Mouse (Mus musculus): Measurements from ENCODE around the gene Cryba4. TPM values are rescaled to one million over a fixed set of nuclear protein-coding genes. Genes with fewer than 3 reads are reported as not detected.

The Cryba4 gene
- polyA plus RNA-seq, 1 experiment, result 2.8 TPM

- H3K27me3 ChIP-seq (ENCODE audit: control insufficient read depth, insufficient read depth, insufficient read length), result no peaks in the 10 kb centered on the region
- TF ChIP-seq MYOG (IDR thresholded peaks at IDR 0.05; ENCODE audit: control insufficient read depth in 1 of 3, insufficient read depth in 1 of 3, insufficient read length in 2 of 3, low read depth in 2 of 3) (no peak), REST (IDR thresholded peaks at IDR 0.05; ENCODE audit: insufficient read depth, insufficient read length) (no peak), POLR2AphosphoS2 (IDR thresholded peaks at IDR 0.05; ENCODE audit: insufficient read length, low read depth) (no peak), POLR2A (IDR thresholded peaks at IDR 0.05; ENCODE audit: insufficient read length, low read depth) (no peak), CEBPB (IDR thresholded peaks at IDR 0.05; ENCODE audit: insufficient read depth, poor library complexity, severe bottlenecking) (no peak), SRF (IDR thresholded peaks at IDR 0.05; ENCODE audit: control insufficient read depth, insufficient read length, low read depth) (no peak), MYOD1 (IDR thresholded peaks at IDR 0.05; ENCODE audit: control insufficient read depth in 1 of 3, insufficient read length in 2 of 3, low read depth in 2 of 3) (no peak), USF1 (IDR thresholded peaks at IDR 0.05; ENCODE audit: low read depth) (no peak), TCF12 (IDR thresholded peaks at IDR 0.05; ENCODE audit: insufficient read depth, poor library complexity, severe bottlenecking) (no peak)
- H3K4me2 ChIP-seq (ENCODE audit: low read depth), result no peak overlapping the region
- no peak overlapping the region for H3ac ChIP-seq (ENCODE audit: control insufficient read depth, insufficient read length)
- no peaks in the 10 kb centered on the region for H3K36me3 ChIP-seq (ENCODE audit: control insufficient read depth, insufficient read depth)
- no peak overlapping the region for H3K4me3 ChIP-seq
- no peaks in the 10 kb centered on the region for H3K79me2 ChIP-seq (ENCODE audit: control insufficient read depth, insufficient read depth)
Measured at GRCm38 (mm10) chr5:112213331-112214240, 38.7 kb downstream of the Cryba4 start.

- Histone ChIP-seq H3K36me3 (ENCODE audit: control insufficient read depth, insufficient read depth) (no peaks in the 10 kb centered on the region), H3K4me3 (no peak overlapping the region), H3K79me2 (ENCODE audit: control insufficient read depth, insufficient read depth) (no peaks in the 10 kb centered on the region), H3K27me3 (ENCODE audit: control insufficient read depth, insufficient read depth, insufficient read length) (no peaks in the 10 kb centered on the region), H3K4me2 (ENCODE audit: low read depth) (no peak overlapping the region), H3ac (ENCODE audit: control insufficient read depth, insufficient read length) (no peak overlapping the region)
- no peak for TF ChIP-seq E2F4 (IDR thresholded peaks at IDR 0.05; ENCODE audit: insufficient read depth)
- TF ChIP-seq SRF (IDR thresholded peaks at IDR 0.05; ENCODE audit: control insufficient read depth, insufficient read length, low read depth), result no peak
- TF ChIP-seq MYOG (IDR thresholded peaks at IDR 0.05; ENCODE audit: control insufficient read depth in 1 of 3, insufficient read depth in 1 of 3, insufficient read length in 2 of 3, low read depth in 2 of 3), result no peak
- no peak for TF ChIP-seq USF1 (IDR thresholded peaks at IDR 0.05; ENCODE audit: low read depth)
- no peak for TF ChIP-seq REST (IDR thresholded peaks at IDR 0.05; ENCODE audit: insufficient read depth, insufficient read length)
- no peak for TF ChIP-seq MYOD1 (IDR thresholded peaks at IDR 0.05; ENCODE audit: control insufficient read depth in 1 of 3, insufficient read length in 2 of 3, low read depth in 2 of 3)
- TF ChIP-seq TCF3 (IDR thresholded peaks at IDR 0.05; ENCODE audit: insufficient read length, low read depth), result no peak
- TF ChIP-seq POLR2AphosphoS2 (IDR thresholded peaks at IDR 0.05; ENCODE audit: insufficient read length, low read depth), result no peak
- no peak for TF ChIP-seq POLR2A (IDR thresholded peaks at IDR 0.05; ENCODE audit: insufficient read length, low read depth)
- TF ChIP-seq TCF12 (IDR thresholded peaks at IDR 0.05; ENCODE audit: insufficient read depth, poor library complexity, severe bottlenecking), result no peak
- no peak for TF ChIP-seq CEBPB (IDR thresholded peaks at IDR 0.05; ENCODE audit: insufficient read depth, poor library complexity, severe bottlenecking)
- TF ChIP-seq MAX (IDR thresholded peaks at IDR 0.05; ENCODE audit: low read depth), result no peak
Measured at GRCm38 (mm10) chr5:112212711-112213264, 39.5 kb downstream of the Cryba4 start.

GRCm38 (mm10) chr5:112211911-112212310 is 40.4 kb downstream of the Cryba4 start:
- no peaks in the 10 kb centered on the region for H3K79me2 ChIP-seq (ENCODE audit: control insufficient read depth, insufficient read depth)
- peaks cover 5% of the 10 kb centered on the region for H3K27me3 ChIP-seq (ENCODE audit: control insufficient read depth, insufficient read depth, insufficient read length)
- H3K4me2 ChIP-seq (ENCODE audit: low read depth), result no peak overlapping the region
- no peak overlapping the region for H3ac ChIP-seq (ENCODE audit: control insufficient read depth, insufficient read length)
- H3K4me3 ChIP-seq, result no peak overlapping the region
- TF ChIP-seq POLR2A (IDR thresholded peaks at IDR 0.05; ENCODE audit: insufficient read length, low read depth) (no peak), TCF3 (IDR thresholded peaks at IDR 0.05; ENCODE audit: insufficient read length, low read depth) (no peak), REST (IDR thresholded peaks at IDR 0.05; ENCODE audit: insufficient read depth, insufficient read length) (no peak), MYOG (IDR thresholded peaks at IDR 0.05; ENCODE audit: control insufficient read depth in 1 of 3, insufficient read depth in 1 of 3, insufficient read length in 2 of 3, low read depth in 2 of 3) (no peak), CEBPB (IDR thresholded peaks at IDR 0.05; ENCODE audit: insufficient read depth, poor library complexity, severe bottlenecking) (no peak), E2F4 (IDR thresholded peaks at IDR 0.05; ENCODE audit: insufficient read depth) (no peak), MYOD1 (IDR thresholded peaks at IDR 0.05; ENCODE audit: control insufficient read depth in 1 of 3, insufficient read length in 2 of 3, low read depth in 2 of 3) (no peak), MAX (IDR thresholded peaks at IDR 0.05; ENCODE audit: low read depth) (no peak), TCF12 (IDR thresholded peaks at IDR 0.05; ENCODE audit: insufficient read depth, poor library complexity, severe bottlenecking) (no peak), USF1 (IDR thresholded peaks at IDR 0.05; ENCODE audit: low read depth) (no peak), SRF (IDR thresholded peaks at IDR 0.05; ENCODE audit: control insufficient read depth, insufficient read length, low read depth) (no peak), POLR2AphosphoS2 (IDR thresholded peaks at IDR 0.05; ENCODE audit: insufficient read length, low read depth) (no peak)
- no peaks in the 10 kb centered on the region for H3K36me3 ChIP-seq (ENCODE audit: control insufficient read depth, insufficient read depth)

- no peak overlapping the region for H3ac ChIP-seq (ENCODE audit: control insufficient read depth, insufficient read length)
- H3K79me2 ChIP-seq (ENCODE audit: control insufficient read depth, insufficient read depth), result no peaks in the 10 kb centered on the region
- H3K27me3 ChIP-seq (ENCODE audit: control insufficient read depth, insufficient read depth, insufficient read length), result peaks cover 19% of the 10 kb centered on the region
- no peak overlapping the region for H3K4me2 ChIP-seq (ENCODE audit: low read depth)
- no peak overlapping the region for H3K4me3 ChIP-seq
- TF ChIP-seq CEBPB (IDR thresholded peaks at IDR 0.05; ENCODE audit: insufficient read depth, poor library complexity, severe bottlenecking), result no peak
- no peak for TF ChIP-seq TCF3 (IDR thresholded peaks at IDR 0.05; ENCODE audit: insufficient read length, low read depth)
- no peak for TF ChIP-seq SRF (IDR thresholded peaks at IDR 0.05; ENCODE audit: control insufficient read depth, insufficient read length, low read depth)
- TF ChIP-seq MYOD1 (IDR thresholded peaks at IDR 0.05; ENCODE audit: control insufficient read depth in 1 of 3, insufficient read length in 2 of 3, low read depth in 2 of 3), result no peak
- TF ChIP-seq TCF12 (IDR thresholded peaks at IDR 0.05; ENCODE audit: insufficient read depth, poor library complexity, severe bottlenecking), result no peak
- no peak for TF ChIP-seq REST (IDR thresholded peaks at IDR 0.05; ENCODE audit: insufficient read depth, insufficient read length)
- TF ChIP-seq E2F4 (IDR thresholded peaks at IDR 0.05; ENCODE audit: insufficient read depth), result no peak
- TF ChIP-seq MAX (IDR thresholded peaks at IDR 0.05; ENCODE audit: low read depth), result no peak
- TF ChIP-seq POLR2AphosphoS2 (IDR thresholded peaks at IDR 0.05; ENCODE audit: insufficient read length, low read depth), result no peak
- no peak for TF ChIP-seq MYOG (IDR thresholded peaks at IDR 0.05; ENCODE audit: control insufficient read depth in 1 of 3, insufficient read depth in 1 of 3, insufficient read length in 2 of 3, low read depth in 2 of 3)
- no peak for TF ChIP-seq USF1 (IDR thresholded peaks at IDR 0.05; ENCODE audit: low read depth)
- no peak for TF ChIP-seq POLR2A (IDR thresholded peaks at IDR 0.05; ENCODE audit: insufficient read length, low read depth)
- H3K36me3 ChIP-seq (ENCODE audit: control insufficient read depth, insufficient read depth), result no peaks in the 10 kb centered on the region
Measured at GRCm38 (mm10) chr5:112210104-112210503, 42.2 kb downstream of the Cryba4 start.
